Mouse (Mus musculus) midbrain, embryonic 14.5 days (tissue): ENCODE data around the gene Dip2b. TPM values are rescaled to one million over a fixed set of nuclear protein-coding genes. Genes with fewer than 3 reads are reported as not detected.

Experiments
- ATAC-seq: fragments of 200-750 bp; cut with Nextera tagmentation; 2 replicates; pipeline ENCODE4 v1.8.0; 2017; ENCODE audit warnings: moderate number of reproducible peaks, moderate library complexity; ENCODE audit not compliant: low FRiP score, low TSS enrichment
- DNase-seq: peaks from one replicate; pipeline ENCODE4 v3.0.0-alpha.2; 2015
- H3K27ac ChIP-seq: fragments of 300-500 bp; sonication (generic); replicated peaks from 2 replicates; pipeline ENCODE4 v1.5.1; 2014; ENCODE audit warnings: mild to moderate bottlenecking, low read depth, low read length, moderate library complexity
- H3K27me3 ChIP-seq: fragments of 300-500 bp; sonication (generic); 2 replicates; pipeline ENCODE4 v1.6.1; 2014; ENCODE audit warnings: low read length, control low read depth, mixed read lengths; ENCODE audit not compliant: control insufficient read depth, insufficient read depth
- H3K36me3 ChIP-seq: fragments of 300-500 bp; sonication (generic); 2 replicates; pipeline ENCODE4 v1.6.1; 2014; ENCODE audit warnings: low read length, control low read depth; ENCODE audit not compliant: control insufficient read depth, insufficient read depth
- H3K4me1 ChIP-seq: fragments of 300-500 bp; sonication (generic); 2 replicates; pipeline ENCODE4 v1.6.1; 2014; ENCODE audit warnings: mild to moderate bottlenecking, antibody characterized with exemption, low read length, control low read depth; ENCODE audit not compliant: control insufficient read depth, insufficient read depth
- H3K4me2 ChIP-seq: fragments of 300-500 bp; sonication (generic); 2 replicates; pipeline ENCODE4 v1.6.1; 2014; ENCODE audit warnings: mild to moderate bottlenecking, low read length, moderate library complexity
- H3K4me3 ChIP-seq: fragments of 300-500 bp; sonication (generic); replicated peaks from 2 replicates; pipeline ENCODE4 v1.5.1; 2014; ENCODE audit warnings: low read depth, low read length
- H3K9ac ChIP-seq: fragments of 300-500 bp; sonication (generic); replicated peaks from 2 replicates; pipeline ENCODE4 v1.6.1; 2014; ENCODE audit warnings: mild to moderate bottlenecking, low read length, moderate library complexity
- H3K9me3 ChIP-seq: fragments of 300-500 bp; sonication (generic); 2 replicates; pipeline ENCODE4 v1.6.1; 2016; ENCODE audit warnings: low read length, control low read depth, mixed read lengths; ENCODE audit not compliant: control insufficient read depth
- WGBS: fragments of 180-500 bp; shearing (Covaris S2); extraction: QIAGEN DNeasy Blood & Tissue Kit; methylation state at CpG from one replicate; pipeline ENCODE4 v1.1.7; 2014; 5-methylcytosine and 5-hydroxymethylcytosine counted together
- polyA plus RNA-seq: library from polyadenylated mRNA; unstranded; fragments of >200 nt; fragmentation: Nextera tagmentation; extraction: Ambion mirVana; gene quantifications from 2 replicates; pipeline ENCODE4 v1.2.1, GENCODE M21; 2014

Dip2b gene
- polyA plus RNA-seq, 1 experiment from 2014 or later = 31.1 TPM

- Histone ChIP-seq H3K9me3 (no peaks in the 10 kb centered on the region), H3K4me3 (peak overlapping the region; percentile 89), H3K4me2 (peak overlapping the region; percentile 56), H3K9ac (peak overlapping the region; percentile 53), H3K27me3 (no peaks in the 10 kb centered on the region), H3K36me3 (no peaks in the 10 kb centered on the region), H3K4me1 (peaks cover 35% of the 10 kb centered on the region), H3K27ac (peak overlapping the region; percentile 58)
- ATAC-seq (no peak), DNase-seq (peak; percentile 20)
- 36% methylated on average over 10 of the region's 10 CpGs for WGBS
Observed at GRCm38 (mm10) chr15:100041267-100042047, 3.0 kb downstream of the Dip2b start.

GRCm38 (mm10) chr15:100042048-100042400 lies 3.6 kb downstream of the Dip2b start:
- WGBS = 82% methylated on average over 9 of the region's 9 CpGs
- H3K9me3 ChIP-seq = no peaks in the 10 kb centered on the region
- DNase-seq (no peak), ATAC-seq (no peak)
- H3K4me1 ChIP-seq = peaks cover 35% of the 10 kb centered on the region
- H3K9ac ChIP-seq = peak overlapping the region; percentile 12; the same call in 1 of the 2 replicates
- H3K4me2 ChIP-seq = peak overlapping the region; percentile 56
- 0 out of 2 replicates have a peak overlapping the region, but pooled peaks have one; percentile 8 for H3K27ac ChIP-seq
- no peaks in the 10 kb centered on the region for H3K36me3 ChIP-seq
- H3K4me3 ChIP-seq = 0 out of 2 replicates have a peak overlapping the region, but pooled peaks have one; percentile 89
- H3K27me3 ChIP-seq = no peaks in the 10 kb centered on the region

- Histone ChIP-seq H3K4me1 (peaks cover 28% of the 10 kb centered on the region), H3K27ac (no peak overlapping the region), H3K9ac (no peak overlapping the region), H3K4me3 (no peak overlapping the region), H3K27me3 (no peaks in the 10 kb centered on the region), H3K9me3 (no peaks in the 10 kb centered on the region), H3K36me3 (peaks cover 6% of the 10 kb centered on the region; the same call in 1 of the 2 replicates), H3K4me2 (no peak overlapping the region)
- DNase-seq = no peak
- WGBS = 53% methylated on average over 6 of the region's 6 CpGs
- no peak for ATAC-seq
Observed at GRCm38 (mm10) chr15:100045576-100045975, 7.1 kb downstream of the Dip2b start.

- peaks cover 8% of the 10 kb centered on the region; the same call in 1 of the 2 replicates for H3K36me3 ChIP-seq
- H3K27me3 ChIP-seq = no peaks in the 10 kb centered on the region
- H3K4me2 ChIP-seq = no peak overlapping the region
- no peak overlapping the region for H3K4me3 ChIP-seq
- H3K9me3 ChIP-seq = no peaks in the 10 kb centered on the region
- DNase-seq (no peak), ATAC-seq (no peak)
- no peak overlapping the region for H3K27ac ChIP-seq
- peaks cover 14% of the 10 kb centered on the region for H3K4me1 ChIP-seq
- 85% methylated on average over 7 of the region's 7 CpGs for whole genome bisulfite sequencing
- H3K9ac ChIP-seq = no peak overlapping the region
Observed at GRCm38 (mm10) chr15:100049496-100050087, 11.1 kb downstream of the Dip2b start.

GRCm38 (mm10) chr15:100050940-100051339 lies 12.5 kb downstream of the Dip2b start:
- Histone ChIP-seq H3K9me3 (no peaks in the 10 kb centered on the region), H3K4me2 (no peak overlapping the region), H3K27ac (no peak overlapping the region), H3K4me1 (peaks cover 7% of the 10 kb centered on the region), H3K9ac (no peak overlapping the region), H3K27me3 (no peaks in the 10 kb centered on the region), H3K4me3 (no peak overlapping the region), H3K36me3 (peaks cover 8% of the 10 kb centered on the region; the same call in 1 of the 2 replicates)
- no peak for DNase-seq
- WGBS = 90% methylated on average over 7 of the region's 7 CpGs
- no peak for ATAC-seq

- Histone ChIP-seq H3K36me3 (peaks cover 8% of the 10 kb centered on the region; the same call in 1 of the 2 replicates), H3K27me3 (no peaks in the 10 kb centered on the region), H3K4me2 (no peak overlapping the region), H3K4me3 (no peak overlapping the region), H3K9me3 (no peaks in the 10 kb centered on the region), H3K9ac (no peak overlapping the region), H3K27ac (peak overlapping the region; percentile 8; the same call in 1 of the 2 replicates), H3K4me1 (peaks cover 3% of the 10 kb centered on the region; the same call in 1 of the 2 replicates)
- 22% methylated on average over 3 of the region's 3 CpGs for WGBS
- DNase-seq (no peak), ATAC-seq (no peak)
Observed at GRCm38 (mm10) chr15:100052726-100053125, 14.3 kb downstream of the Dip2b start.

GRCm38 (mm10) chr15:100056397-100056908 lies 18.0 kb downstream of the Dip2b start:
- peaks cover 12% of the 10 kb centered on the region; the same call in 1 of the 2 replicates for H3K4me1 ChIP-seq
- DNase-seq (no peak), ATAC-seq (no peak)

GRCm38 (mm10) chr15:100057698-100058097 lies 19.2 kb downstream of the Dip2b start:
- Histone ChIP-seq H3K36me3 (0 out of 2 replicates have a peak, but pooled peaks cover 2% of the 10 kb centered on the region), H3K4me2 (no peak overlapping the region), H3K9ac (no peak overlapping the region), H3K27me3 (no peaks in the 10 kb centered on the region), H3K4me3 (no peak overlapping the region), H3K4me1 (peaks cover 10% of the 10 kb centered on the region; the same call in 1 of the 2 replicates), H3K9me3 (no peaks in the 10 kb centered on the region), H3K27ac (no peak overlapping the region)
- ATAC-seq = no peak
- 86% methylated on average over 3 of the region's 3 CpGs for WGBS
- no peak for DNase-seq

More at GRCm38 (mm10) chr15:100056397-100056908, 18.0 kb downstream of the Dip2b start:
- Histone ChIP-seq H3K27ac (no peak overlapping the region), H3K27me3 (no peaks in the 10 kb centered on the region), H3K9me3 (no peaks in the 10 kb centered on the region), H3K36me3 (0 out of 2 replicates have a peak, but pooled peaks cover 2% of the 10 kb centered on the region), H3K9ac (no peak overlapping the region), H3K4me3 (no peak overlapping the region), H3K4me2 (no peak overlapping the region)
- WGBS = 90% methylated on average over 7 of the region's 7 CpGs
